Mouse (Mus musculus) urinary bladder, adult 2 months (tissue): ENCODE measurements at regions not wholly inside any gene's neighbourhood (a gene's known extent, or its start where the extent isn't known, plus 50 kb on each side); places are given as distances from the start of the nearest gene placed in this dataset.

Source experiments
- DNase-seq: peaks from one replicate; pipeline ENCODE4 v3.0.0; 2022; ENCODE audit warnings: low spot score

- DNase-seq, result no peak
Measured at GRCm38 (mm10) chr9:60931290-60931689, 136.9 kb downstream of the Uaca start.

GRCm38 (mm10) chr9:60936937-60937336 lies 142.6 kb downstream of the Uaca start:
- no peak for DNase-seq

GRCm38 (mm10) chr9:60939858-60940804 lies 145.8 kb downstream of the Uaca start:
- peak; percentile 57 for DNase-seq

- DNase-seq, result no peak
Measured at GRCm38 (mm10) chr9:60947363-60947762, 153.0 kb downstream of the Uaca start.

GRCm38 (mm10) chr9:60948531-60949070 lies 154.3 kb downstream of the Uaca start:
- DNase-seq, result no peak

- no peak for DNase-seq
Measured at GRCm38 (mm10) chr9:60950161-60950560, 155.8 kb downstream of the Uaca start.

- DNase-seq, result no peak
Measured at GRCm38 (mm10) chr9:60951071-60951561, 156.8 kb downstream of the Uaca start.

- DNase-seq, result no peak
Measured at GRCm38 (mm10) chr9:60957438-60957837, 163.1 kb downstream of the Uaca start.

- DNase-seq, result no peak
Measured at GRCm38 (mm10) chr9:60959537-60959936, 165.2 kb downstream of the Uaca start.

GRCm38 (mm10) chr9:60962086-60962485 lies 167.7 kb downstream of the Uaca start:
- DNase-seq, result no peak

- DNase-seq, result no peak
Measured at GRCm38 (mm10) chr9:60965641-60966040, 171.3 kb downstream of the Uaca start.

- no peak for DNase-seq
Measured at GRCm38 (mm10) chr9:60968281-60969031, 174.1 kb downstream of the Uaca start.

GRCm38 (mm10) chr9:60972201-60972910 lies 178.0 kb downstream of the Uaca start:
- no peak for DNase-seq

- no peak for DNase-seq
Measured at GRCm38 (mm10) chr9:60974546-60974945, 180.2 kb downstream of the Uaca start.

- no peak for DNase-seq
Measured at GRCm38 (mm10) chr9:60982383-60983085, 188.2 kb downstream of the Uaca start.

GRCm38 (mm10) chr9:60983246-60983645 lies 188.9 kb downstream of the Uaca start:
- no peak for DNase-seq

- no peak for DNase-seq
Measured at GRCm38 (mm10) chr9:60988113-60988512, 193.8 kb downstream of the Uaca start.

GRCm38 (mm10) chr9:60989670-60990391 lies 195.5 kb downstream of the Uaca start:
- DNase-seq, result no peak

GRCm38 (mm10) chr9:60991509-60991908 lies 197.2 kb downstream of the Uaca start:
- DNase-seq, result no peak

- no peak for DNase-seq
Measured at GRCm38 (mm10) chr9:60993661-60994060, 199.3 kb downstream of the Uaca start.
